Mouse (Mus musculus) megakaryocyte, embryonic 14.5 days (primary cell): Measurements from ENCODE around the gene Rab3il1.

Experiments
- FLI1 ChIP-seq: IDR thresholded peaks from 2 replicates; pipeline ENCODE4 v1.6.1; 2012; ENCODE audit warnings: low read length, inconsistent platforms, mixed read lengths
- GATA1 ChIP-seq: IDR thresholded peaks from 3 replicates; pipeline ENCODE4 v1.6.1; 2012; ENCODE audit warnings: mixed read lengths, low read length, inconsistent platforms, borderline replicate concordance

GRCm38 (mm10) chr19:10055783-10056660 is 54.6 kb downstream of the Rab3il1 start:
- TF ChIP-seq GATA1 (no peak), FLI1 (no peak)
